28 mouse cellular contexts compared by ENCODE assay signal in the genomic region with DNA sequence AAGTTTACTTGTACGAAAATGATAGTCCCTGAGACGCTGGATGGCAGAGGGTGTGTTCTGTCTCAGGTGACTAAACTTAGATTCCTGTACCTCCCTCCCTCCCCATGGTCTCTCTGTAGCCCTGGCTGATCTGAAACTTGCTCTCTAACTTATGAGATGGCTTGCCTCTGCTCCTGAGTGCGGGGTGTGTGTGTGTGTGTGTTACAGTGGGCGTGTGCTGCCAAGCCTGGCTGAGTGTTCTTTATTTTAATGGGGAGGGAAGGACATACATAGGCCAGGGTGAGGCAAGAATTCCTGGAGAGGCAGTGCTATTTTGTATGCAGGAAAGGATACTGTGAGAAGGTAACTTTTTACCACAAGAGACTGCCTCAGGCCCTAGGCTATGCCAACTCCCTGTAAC.
"Had no signal": no experiment of that assay in that cellular context is flagged by ENCODE, and none has a peak within 500 bp of the region (broad histone marks: within the 10 kb centered on the region; RNA-seq: fewer than 3 reads in every experiment).

No protein-coding gene starts in this region.

- ATAC-seq: hindbrain, embryonic 16.5 days; inflammation-experienced regulatory T-cells, adult 6 months; intestine, embryonic 15.5 days; intestine, postnatal 0 days had no signal

- H3K27me3 ChIP-seq: heart, embryonic 13.5 days; heart, embryonic 15.5 days; hindbrain, embryonic 12.5 days; intestine, embryonic 15.5 days; limb, embryonic 12.5 days; liver, embryonic 13.5 days; liver, embryonic 15.5 days had no signal

- H3K27ac ChIP-seq: gastrocnemius, adult 2 months; heart, adult 2 months; heart, embryonic 13.5 days; heart, embryonic 15.5 days; hindbrain, embryonic 10.5 days; hindbrain, embryonic 12.5 days; hindbrain, embryonic 14.5 days; intestine, embryonic 15.5 days; layer of hippocampus, adult 2 months; left cerebral cortex, adult 2 months; limb, embryonic 10.5 days; limb, embryonic 12.5 days; liver, embryonic 13.5 days; liver, embryonic 15.5 days had no signal

- H3K9me3 ChIP-seq: heart, embryonic 15.5 days; hindbrain, embryonic 10.5 days; hindbrain, embryonic 12.5 days; intestine, embryonic 15.5 days; limb, embryonic 10.5 days; limb, embryonic 12.5 days; liver, embryonic 13.5 days; liver, embryonic 15.5 days had no signal

- H3K4me1 ChIP-seq: hindbrain, embryonic 10.5 days; hindbrain, embryonic 12.5 days; intestine, embryonic 15.5 days; limb, embryonic 10.5 days; limb, embryonic 12.5 days; liver, embryonic 13.5 days; liver, embryonic 15.5 days had no signal

- H3K9ac ChIP-seq: heart, embryonic 13.5 days; heart, embryonic 15.5 days; hindbrain, embryonic 12.5 days; hindbrain, embryonic 14.5 days; intestine, embryonic 15.5 days; limb, embryonic 12.5 days; liver, embryonic 13.5 days; liver, embryonic 15.5 days had no signal

- H3K4me3 ChIP-seq: gastrocnemius, adult 2 months; heart, adult 2 months; heart, embryonic 13.5 days; heart, embryonic 15.5 days; hindbrain, embryonic 10.5 days; hindbrain, embryonic 12.5 days; intestine, embryonic 15.5 days; layer of hippocampus, adult 2 months; left cerebral cortex, adult 2 months; limb, embryonic 10.5 days; limb, embryonic 12.5 days; liver, embryonic 13.5 days; liver, embryonic 15.5 days had no signal

- DNase-seq: gastrocnemius, adult 2 months; gastrocnemius, postnatal 10 days; gastrocnemius, postnatal 25 days; heart, adult 2 months; heart, postnatal 14 days; heart, postnatal 4 days; kidney, adult 18-20 months; kidney, adult 8-10 months; kidney, postnatal 25 days; kidney, postnatal 4 days; liver; liver, embryonic 13.5 days had no signal

- H3K4me2 ChIP-seq: heart, embryonic 11.5 days; heart, embryonic 13.5 days; heart, embryonic 15.5 days; hindbrain, embryonic 12.5 days; hindbrain, embryonic 14.5 days; intestine, embryonic 15.5 days; limb, embryonic 12.5 days; liver, embryonic 11.5 days; liver, embryonic 13.5 days; liver, embryonic 15.5 days had no signal
